Mouse (Mus musculus): ENCODE data around the gene Lrrc52. TPM values are rescaled to one million over a fixed set of nuclear protein-coding genes. Genes with fewer than 3 reads are reported as not detected.

The Lrrc52 gene
- polyA plus RNA-seq, 1 experiment from 2014 or later = not detected

DNA sequence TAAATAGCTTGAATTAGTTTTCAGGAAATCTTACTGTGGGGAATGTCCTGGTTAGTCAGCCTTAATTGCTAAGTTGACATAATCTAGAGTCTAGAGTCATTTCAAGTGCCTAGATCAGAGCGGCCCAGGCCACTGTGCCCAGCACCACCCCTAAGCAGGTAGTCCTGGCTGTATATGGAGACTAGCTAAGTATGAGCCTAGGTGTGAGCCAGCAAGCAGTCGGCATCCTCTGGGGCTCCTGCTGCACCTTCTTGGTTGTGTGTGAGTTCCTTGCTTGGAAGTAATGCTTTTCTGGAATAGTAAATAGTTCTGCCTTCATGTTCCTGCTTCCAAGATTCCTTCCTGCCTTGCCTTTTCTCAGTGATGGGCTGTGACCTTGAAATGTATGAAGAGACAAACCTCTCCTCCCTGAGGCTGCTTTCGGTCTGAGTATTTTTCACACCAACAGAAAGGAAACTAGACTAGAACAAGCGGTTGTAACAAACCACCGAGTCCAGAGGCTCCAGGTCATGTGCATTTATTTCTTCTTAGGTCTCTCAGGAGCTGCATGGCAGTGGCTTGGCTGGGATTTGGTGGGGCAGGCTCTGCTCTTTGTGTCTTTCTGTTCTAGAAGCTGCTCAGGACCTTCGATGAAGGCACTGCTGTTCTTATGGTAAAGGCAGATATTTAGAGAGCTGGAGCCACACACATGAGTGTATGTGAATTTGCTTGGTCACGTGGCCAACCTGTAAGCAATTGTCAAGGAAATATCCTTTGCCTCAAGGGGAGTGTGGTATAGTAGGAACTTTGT is 30.2 kb downstream of the Lrrc52 start:
- ATAC-seq (ENCODE audit: insufficient read depth) = no peak
- Histone ChIP-seq H3K4me1 (replicated peaks) (no peaks in the 10 kb centered on the region), H3K36me3 (replicated peaks) (no peaks in the 10 kb centered on the region), H3K9ac (no peak overlapping the region), H3K27me3 (peaks cover 9% of the 10 kb centered on the region; the same call in 1 of the 2 replicates), H3K4me2 (no peak overlapping the region), H3K27ac (replicated peaks) (no peak overlapping the region), H3K9me3 (replicated peaks) (no peaks in the 10 kb centered on the region), H3K4me3 (replicated peaks) (no peak overlapping the region)
- WGBS (ENCODE audit: insufficient replicate concordance) = 57% methylated on average over 7 of the region's 7 CpGs

DNA sequence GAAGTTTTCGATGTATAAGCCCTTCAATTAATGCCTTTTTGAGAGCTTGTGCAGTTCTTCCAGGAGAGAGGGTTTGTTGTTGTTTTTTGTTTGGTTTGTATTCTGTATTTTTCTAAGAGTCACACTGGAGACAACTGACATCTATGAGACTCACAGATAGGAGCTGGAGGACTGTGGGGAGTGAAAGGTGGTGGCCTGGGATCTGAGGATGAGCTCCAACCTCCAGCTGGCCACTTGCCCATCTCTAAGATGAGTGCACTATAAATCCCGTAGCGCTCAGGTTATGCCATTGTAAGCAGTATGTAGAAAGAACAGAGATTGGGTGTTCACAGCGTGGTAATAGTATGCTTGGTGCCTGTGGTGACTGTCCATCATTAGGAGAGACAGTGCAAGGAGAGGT is 31.6 kb downstream of the Lrrc52 start:
- Histone ChIP-seq H3K27ac (replicated peaks) (no peak overlapping the region), H3K4me1 (replicated peaks) (no peaks in the 10 kb centered on the region), H3K36me3 (replicated peaks) (no peaks in the 10 kb centered on the region), H3K9me3 (replicated peaks) (no peaks in the 10 kb centered on the region), H3K4me2 (no peak overlapping the region), H3K4me3 (replicated peaks) (no peak overlapping the region), H3K9ac (no peak overlapping the region), H3K27me3 (peaks cover 9% of the 10 kb centered on the region; the same call in 1 of the 2 replicates)
- 64% methylated on average over 4 of the region's 4 CpGs for WGBS (ENCODE audit: insufficient replicate concordance)
- no peak for ATAC-seq (ENCODE audit: insufficient read depth)

DNA sequence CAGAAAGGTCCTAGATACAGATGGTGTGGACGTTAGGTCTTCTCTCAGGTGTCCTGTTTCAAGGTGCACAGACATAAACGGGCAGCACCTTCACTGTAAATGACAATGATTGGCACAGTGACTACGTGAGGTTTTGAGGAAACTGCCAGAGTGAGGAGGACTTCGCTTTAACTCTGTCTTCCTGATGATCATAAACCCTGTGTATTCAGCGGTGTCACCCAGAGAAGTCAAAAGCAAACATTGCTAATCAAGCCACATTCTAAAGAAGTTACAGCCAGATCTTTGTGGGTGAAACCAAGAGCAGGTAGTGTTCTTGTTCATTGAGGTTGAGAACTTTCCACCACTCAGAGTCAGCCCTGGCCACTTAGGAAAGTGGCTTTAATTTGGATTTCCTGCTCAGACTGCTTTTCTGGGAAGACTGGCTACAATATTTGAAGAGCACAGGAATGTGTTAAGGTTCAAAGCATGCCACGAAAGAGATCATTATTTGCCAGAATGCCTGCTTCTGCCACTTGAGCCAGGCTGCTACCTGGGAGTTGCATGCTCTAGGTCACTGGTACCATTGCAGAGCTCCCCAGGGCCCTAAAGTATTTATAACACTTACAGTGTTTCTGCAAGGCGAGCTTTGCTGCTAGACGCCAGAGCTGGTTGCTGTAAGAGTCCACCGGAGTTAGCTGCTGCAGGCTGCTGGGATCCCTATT is 35.5 kb downstream of the Lrrc52 start:
- Histone ChIP-seq H3K9me3 (replicated peaks) (no peaks in the 10 kb centered on the region), H3K4me2 (no peak overlapping the region), H3K4me1 (replicated peaks) (no peaks in the 10 kb centered on the region), H3K9ac (no peak overlapping the region), H3K27ac (replicated peaks) (no peak overlapping the region), H3K27me3 (0 out of 2 replicates have a peak, but pooled peaks cover under 1% of the 10 kb centered on the region), H3K36me3 (replicated peaks) (no peaks in the 10 kb centered on the region), H3K4me3 (replicated peaks) (no peak overlapping the region)
- 41% methylated on average over 9 of the region's 9 CpGs for WGBS (ENCODE audit: insufficient replicate concordance)
- no peak for ATAC-seq (ENCODE audit: insufficient read depth)

DNA sequence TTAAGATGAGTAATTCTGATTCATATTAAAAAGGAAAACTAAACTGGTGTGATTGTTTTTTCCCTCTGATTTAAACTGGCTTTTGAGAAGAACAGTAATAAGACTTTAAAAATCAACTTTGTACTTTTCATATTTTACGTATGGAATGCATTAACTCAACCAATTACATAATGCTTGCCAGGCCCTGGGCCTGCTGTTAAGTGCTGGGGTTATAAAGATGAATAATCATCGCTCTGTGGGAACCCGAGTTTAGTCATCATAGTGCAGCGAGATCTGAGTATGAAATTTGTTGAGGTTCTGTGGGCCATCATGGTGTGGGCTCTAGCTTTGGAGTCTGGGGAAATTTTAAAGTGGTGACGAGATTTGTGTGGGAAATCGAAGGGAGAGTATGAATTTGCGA is 39.9 kb downstream of the Lrrc52 start:
- no peak for ATAC-seq (ENCODE audit: insufficient read depth)
- Histone ChIP-seq H3K4me3 (replicated peaks) (no peak overlapping the region), H3K27ac (replicated peaks) (no peak overlapping the region), H3K4me2 (no peak overlapping the region), H3K27me3 (0 out of 2 replicates have a peak, but pooled peaks cover 6% of the 10 kb centered on the region), H3K4me1 (replicated peaks) (no peaks in the 10 kb centered on the region), H3K36me3 (replicated peaks) (no peaks in the 10 kb centered on the region), H3K9me3 (replicated peaks) (no peaks in the 10 kb centered on the region), H3K9ac (no peak overlapping the region)
- 61% methylated on average over 7 of the region's 7 CpGs for WGBS (ENCODE audit: insufficient replicate concordance)

GRCm38 (mm10) chr1:167425572-167425971 is 41.0 kb downstream of the Lrrc52 start:
- WGBS (ENCODE audit: insufficient replicate concordance) = 59% methylated on average over 5 of the region's 5 CpGs
- no peak overlapping the region for H3K4me3 ChIP-seq (replicated peaks)
- H3K9me3 ChIP-seq (replicated peaks) = no peaks in the 10 kb centered on the region
- H3K27me3 ChIP-seq = 0 out of 2 replicates have a peak, but pooled peaks cover 6% of the 10 kb centered on the region
- H3K4me1 ChIP-seq (replicated peaks) = no peaks in the 10 kb centered on the region
- H3K27ac ChIP-seq (replicated peaks) = no peak overlapping the region
- no peak overlapping the region for H3K9ac ChIP-seq
- peak; percentile 28; the same call in 1 of the 2 replicates for ATAC-seq (ENCODE audit: insufficient read depth)
- H3K4me2 ChIP-seq = no peak overlapping the region
- H3K36me3 ChIP-seq (replicated peaks) = no peaks in the 10 kb centered on the region

- no peak overlapping the region for H3K9ac ChIP-seq
- H3K4me1 ChIP-seq (replicated peaks) = no peaks in the 10 kb centered on the region
- no peak overlapping the region for H3K4me3 ChIP-seq (replicated peaks)
- 74% methylated on average over 11 of the region's 11 CpGs for WGBS (ENCODE audit: insufficient replicate concordance)
- H3K27me3 ChIP-seq = 0 out of 2 replicates have a peak, but pooled peaks cover 6% of the 10 kb centered on the region
- H3K36me3 ChIP-seq (replicated peaks) = no peaks in the 10 kb centered on the region
- no peaks in the 10 kb centered on the region for H3K9me3 ChIP-seq (replicated peaks)
- ATAC-seq (ENCODE audit: insufficient read depth) = no peak
- H3K4me2 ChIP-seq = no peak overlapping the region
- H3K27ac ChIP-seq (replicated peaks) = no peak overlapping the region
These were observed 43.9 kb downstream of the Lrrc52 start for GRCm38 (mm10) chr1:167422501-167423240.

GRCm38 (mm10) chr1:167414846-167415245 is 51.7 kb downstream of the Lrrc52 start:
- WGBS (ENCODE audit: insufficient replicate concordance) = under 1% methylated on average over 7 of the region's 7 CpGs
- no peaks in the 10 kb centered on the region for H3K4me1 ChIP-seq (replicated peaks)
- no peak for ATAC-seq (ENCODE audit: insufficient read depth)
- no peak overlapping the region for H3K27ac ChIP-seq (replicated peaks)
- peaks cover 21% of the 10 kb centered on the region for H3K27me3 ChIP-seq
- no peaks in the 10 kb centered on the region for H3K9me3 ChIP-seq (replicated peaks)
- H3K4me2 ChIP-seq = no peak overlapping the region
- no peak overlapping the region for H3K4me3 ChIP-seq (replicated peaks)
- no peaks in the 10 kb centered on the region for H3K36me3 ChIP-seq (replicated peaks)
- H3K9ac ChIP-seq = no peak overlapping the region

DNA sequence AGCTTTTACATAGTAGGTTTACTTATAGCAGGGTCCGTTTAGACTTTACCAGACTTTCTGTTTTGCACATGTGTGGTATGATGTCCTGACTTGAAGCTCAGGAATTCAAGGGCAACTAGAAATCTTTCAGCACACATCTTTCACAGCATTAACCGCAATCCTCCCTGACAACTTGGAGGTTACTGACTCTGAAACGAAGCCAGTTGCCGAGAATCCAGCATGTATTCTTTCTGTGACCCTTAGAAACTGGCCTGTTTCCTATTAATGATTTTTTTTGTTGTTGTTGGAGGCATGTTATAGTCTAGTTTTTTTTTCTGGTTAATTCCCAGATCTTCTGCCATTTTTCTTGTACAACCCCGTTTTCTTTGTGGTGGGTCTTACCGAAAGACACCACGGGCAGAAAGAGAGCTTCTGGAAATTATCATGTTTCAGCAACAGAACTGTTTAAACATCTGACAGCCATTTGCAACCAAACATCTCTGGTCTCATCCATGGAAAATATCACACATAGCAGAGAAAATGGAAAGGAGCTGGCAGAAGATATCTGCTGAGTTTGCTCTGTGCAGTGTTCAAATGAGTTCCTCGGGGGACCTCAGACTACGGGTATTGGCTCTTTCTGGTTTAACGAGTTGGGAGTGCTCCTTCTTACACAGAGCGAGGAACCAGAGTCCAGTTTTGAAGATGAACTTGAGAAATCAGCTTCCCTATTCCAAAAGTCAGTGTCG is 54.4 kb downstream of the Lrrc52 start:
- WGBS (ENCODE audit: insufficient replicate concordance) = 57% methylated on average over 12 of the region's 12 CpGs
- no peaks in the 10 kb centered on the region for H3K4me1 ChIP-seq (replicated peaks)
- H3K9ac ChIP-seq = no peak overlapping the region
- H3K27me3 ChIP-seq = peaks cover 48% of the 10 kb centered on the region
- H3K36me3 ChIP-seq (replicated peaks) = no peaks in the 10 kb centered on the region
- no peak overlapping the region for H3K27ac ChIP-seq (replicated peaks)
- no peak overlapping the region for H3K4me2 ChIP-seq
- H3K9me3 ChIP-seq (replicated peaks) = no peaks in the 10 kb centered on the region
- no peak overlapping the region for H3K4me3 ChIP-seq (replicated peaks)
- ATAC-seq (ENCODE audit: insufficient read depth) = no peak

DNA sequence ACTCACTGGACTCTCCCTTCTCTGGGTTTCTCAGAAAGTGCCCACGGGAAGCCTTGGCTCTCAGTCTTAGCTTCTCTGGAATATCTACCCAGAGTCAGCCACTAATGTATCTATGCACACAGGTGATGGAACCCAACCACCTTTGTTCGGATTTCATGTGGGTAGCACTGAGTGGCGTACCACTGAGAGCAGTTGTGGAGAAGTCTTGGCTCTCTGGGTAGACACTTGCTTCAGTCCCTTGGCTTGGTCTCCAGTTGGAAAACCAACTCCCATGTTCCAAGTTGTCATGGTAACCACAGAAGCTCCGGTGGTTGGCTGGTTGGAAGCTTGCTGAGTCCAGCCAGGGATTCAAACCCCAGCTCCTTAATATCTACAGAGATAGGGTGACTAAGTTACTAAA is 57.0 kb downstream of the Lrrc52 start:
- no peak for ATAC-seq (ENCODE audit: insufficient read depth)
- 64% methylated on average over 4 of the region's 4 CpGs for WGBS (ENCODE audit: insufficient replicate concordance)
- Histone ChIP-seq H3K4me2 (no peak overlapping the region), H3K4me1 (replicated peaks) (no peaks in the 10 kb centered on the region), H3K36me3 (replicated peaks) (no peaks in the 10 kb centered on the region), H3K9ac (no peak overlapping the region), H3K9me3 (replicated peaks) (no peaks in the 10 kb centered on the region), H3K27ac (replicated peaks) (no peak overlapping the region), H3K4me3 (replicated peaks) (no peak overlapping the region), H3K27me3 (peaks cover 69% of the 10 kb centered on the region)

DNA sequence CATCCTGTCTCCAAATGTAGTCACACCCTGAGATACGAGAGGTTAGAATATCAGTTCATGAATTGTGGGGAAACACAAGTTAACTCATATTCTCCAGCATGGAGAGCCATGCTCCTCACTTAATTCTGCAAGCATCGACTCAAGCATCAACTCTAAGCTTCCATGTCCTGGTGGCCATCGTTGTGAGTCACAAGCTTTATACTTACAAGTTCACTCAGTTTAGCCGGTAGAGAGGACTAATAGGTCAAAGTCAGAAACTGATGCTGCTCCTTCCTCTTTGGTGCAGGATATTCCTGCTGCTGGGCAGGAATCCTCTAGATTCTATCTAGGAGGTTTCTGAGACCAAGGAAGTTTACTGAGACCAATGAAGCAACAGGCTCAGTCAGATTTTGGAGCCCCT is 61.3 kb downstream of the Lrrc52 start:
- H3K4me3 ChIP-seq (replicated peaks) = no peak overlapping the region
- no peaks in the 10 kb centered on the region for H3K9me3 ChIP-seq (replicated peaks)
- H3K9ac ChIP-seq = no peak overlapping the region
- H3K4me1 ChIP-seq (replicated peaks) = no peaks in the 10 kb centered on the region
- no peaks in the 10 kb centered on the region for H3K36me3 ChIP-seq (replicated peaks)
- H3K4me2 ChIP-seq = no peak overlapping the region
- H3K27ac ChIP-seq (replicated peaks) = no peak overlapping the region
- WGBS (ENCODE audit: insufficient replicate concordance) = 59% methylated on average over 4 of the region's 4 CpGs
- H3K27me3 ChIP-seq = peaks cover 70% of the 10 kb centered on the region
- no peak for ATAC-seq (ENCODE audit: insufficient read depth)
